Mouse (Mus musculus): ENCODE results near the gene Avpr2.
A peak's percentile ranks its signal among the peaks of the same experiment; 100 is the strongest.

The Avpr2 gene

DNA sequence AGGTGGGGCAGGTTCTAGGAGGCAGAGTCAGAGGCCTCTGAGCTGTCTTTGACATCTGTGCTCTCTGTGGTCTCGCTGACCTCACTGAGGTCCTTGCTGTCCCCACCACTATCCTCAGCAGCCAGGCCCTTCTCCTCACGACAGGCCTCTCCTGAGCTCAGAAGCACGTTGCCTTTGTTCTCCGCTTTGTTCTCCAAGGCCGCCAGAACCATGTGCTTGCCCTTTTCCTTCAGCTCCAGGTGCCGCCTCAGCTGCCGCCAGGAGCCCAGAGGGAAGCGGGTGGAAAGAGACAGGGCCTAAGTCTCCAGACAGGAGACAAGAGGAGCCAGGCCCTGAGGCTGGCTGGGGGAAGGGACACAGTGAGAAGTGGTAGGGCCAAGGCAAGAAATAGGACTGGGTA is 25.0 kb downstream of the Avpr2 start:
- DNase-seq (ENCODE audit: low spot score) = no peak

DNA sequence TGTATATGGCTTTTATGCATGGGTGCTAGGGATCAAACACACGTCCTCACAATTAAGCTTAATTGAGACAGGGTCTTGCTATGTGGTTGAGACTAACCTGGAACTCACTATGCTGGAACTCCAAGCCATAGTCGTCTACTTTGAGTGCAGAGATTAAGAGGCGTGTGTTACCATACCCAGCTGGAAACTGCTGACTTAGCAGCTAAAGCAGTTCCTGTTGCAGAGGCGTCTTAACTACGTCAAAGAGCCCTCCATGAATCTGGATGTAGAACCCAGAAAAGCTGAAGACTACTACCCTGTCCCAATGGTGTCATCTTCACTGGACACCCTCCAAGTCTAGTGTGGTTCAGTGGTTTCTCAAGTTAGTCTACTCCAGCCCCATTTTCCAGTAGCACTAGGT is 26.7 kb downstream of the Avpr2 start:
- DNase-seq (ENCODE audit: low spot score) = no peak

DNA sequence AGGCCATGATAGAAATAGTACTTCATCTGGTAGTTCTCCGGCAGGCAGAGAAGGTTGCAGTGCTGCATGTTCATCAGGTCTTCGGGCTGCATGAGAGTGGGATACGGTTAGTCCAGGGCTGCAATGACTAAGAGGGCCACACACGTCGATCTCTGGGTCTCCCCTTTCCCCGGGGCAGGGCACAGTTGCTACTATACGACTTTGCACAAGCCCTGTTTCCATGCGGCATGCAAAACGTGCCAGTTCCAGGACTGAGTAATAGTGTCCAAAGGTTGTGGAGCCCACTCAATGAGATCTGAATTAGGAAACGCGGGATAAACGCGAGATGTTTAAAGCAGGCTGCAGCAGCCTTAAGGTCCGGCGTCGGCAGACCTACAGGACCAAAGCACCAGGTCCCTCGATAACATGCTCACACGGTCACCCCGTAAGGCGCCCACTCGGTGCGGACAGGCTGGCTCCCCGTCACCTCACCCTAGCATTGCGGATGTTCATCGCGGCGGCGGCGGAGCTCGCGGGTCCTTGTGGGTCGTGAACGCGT is 29.5 kb downstream of the Avpr2 start:
- peak; percentile 45 for DNase-seq (ENCODE audit: low spot score)

DNA sequence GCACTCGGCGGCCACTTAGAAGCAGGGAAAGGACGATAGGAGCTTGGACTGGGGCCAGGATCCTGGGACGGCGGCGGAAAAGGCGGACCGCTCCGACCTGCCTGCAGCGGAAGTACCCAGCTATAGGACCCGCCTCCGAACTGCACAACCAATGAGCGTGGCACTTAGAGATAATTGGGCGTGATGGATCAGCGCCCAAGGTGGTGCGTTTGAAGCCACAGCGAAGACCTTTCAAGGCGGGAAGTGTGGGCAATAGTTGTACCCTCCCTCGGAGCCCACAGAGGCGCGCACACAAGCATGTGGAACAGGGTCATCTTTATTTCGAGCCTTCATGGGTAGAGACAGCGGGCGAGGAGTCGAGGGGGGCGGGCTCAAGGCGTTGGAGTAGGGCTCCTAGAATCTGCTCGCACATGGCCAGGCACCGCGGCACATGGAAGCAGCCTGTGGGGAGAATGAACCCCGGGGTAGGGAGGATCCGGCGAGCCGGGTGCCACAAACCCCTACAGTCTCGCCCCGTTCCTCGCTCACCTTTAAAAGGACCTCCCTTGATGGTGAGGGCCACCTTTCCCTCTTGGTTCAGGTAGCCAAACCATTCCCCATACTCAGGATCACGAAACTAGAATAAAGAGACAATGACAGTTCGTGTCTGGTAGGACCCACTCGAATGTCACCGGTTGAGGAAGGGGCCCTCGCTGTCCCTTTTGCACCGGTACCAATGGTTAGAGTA is 30.1 kb downstream of the Avpr2 start, which contains the start of the genes Arhgap4 and Naa10:
TSS of gene Arhgap4 (minus strand) at position 48 of the 727 bp plus-strand sequence.
TSS of gene Naa10 (minus strand) at position 122 of the 727 bp plus-strand sequence.
- peak; percentile 88 for DNase-seq (ENCODE audit: low spot score)

DNA sequence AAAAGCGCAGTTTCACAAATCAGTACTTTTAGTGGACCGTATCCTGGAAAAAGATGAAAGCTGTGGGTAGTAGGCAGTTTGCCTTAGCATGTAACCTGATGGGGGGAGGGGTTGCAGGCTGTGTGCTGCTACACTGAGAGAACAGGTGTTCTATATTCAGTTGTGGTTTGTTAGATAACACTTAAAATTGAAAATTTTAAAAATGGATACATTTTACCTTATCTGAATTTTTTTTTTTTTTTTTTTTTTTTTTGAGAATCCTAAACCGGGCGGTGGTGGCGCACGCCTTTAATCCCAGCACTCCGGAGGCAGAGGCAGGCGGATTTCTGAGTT is 30.6 kb downstream of the Avpr2 start:
- DNase-seq (ENCODE audit: low spot score) = no peak

DNA sequence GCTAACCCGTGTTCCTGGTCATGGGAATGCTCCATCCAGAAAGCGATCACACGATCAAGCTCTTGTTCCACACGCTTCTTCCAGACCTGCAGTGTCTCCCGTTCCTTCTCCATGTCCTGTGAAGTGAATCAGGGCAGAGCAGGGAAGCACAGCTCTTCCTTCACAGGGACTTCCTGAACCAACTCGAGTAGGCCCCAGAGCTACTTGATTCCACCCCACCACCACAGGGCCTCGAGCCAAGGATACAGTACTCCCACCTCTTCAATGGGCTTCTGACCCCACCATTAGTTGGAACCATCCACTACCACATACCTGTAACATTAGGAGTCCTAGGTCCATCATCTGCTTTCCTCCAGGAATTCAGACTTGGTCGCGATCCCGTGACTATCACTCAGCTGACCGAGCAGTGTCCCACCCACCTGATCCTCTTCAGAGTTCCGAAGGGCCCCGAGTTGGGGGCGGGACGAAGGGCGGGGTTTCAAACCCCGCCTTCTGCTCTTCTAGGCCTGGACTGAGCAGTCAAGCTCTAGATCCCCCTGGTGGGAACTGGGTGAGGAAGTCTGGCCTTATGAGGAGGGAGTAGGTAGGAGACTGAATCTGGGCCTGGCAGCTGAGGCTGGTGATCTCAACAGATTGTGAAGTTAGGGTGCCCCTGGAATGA is 38.6 kb downstream of the Avpr2 start, which contains the start of gene Renbp:
TSS of gene Renbp (minus strand) at position 449 of the 661 bp plus-strand sequence.
- peak; percentile 51 for DNase-seq (ENCODE audit: low spot score)

DNA sequence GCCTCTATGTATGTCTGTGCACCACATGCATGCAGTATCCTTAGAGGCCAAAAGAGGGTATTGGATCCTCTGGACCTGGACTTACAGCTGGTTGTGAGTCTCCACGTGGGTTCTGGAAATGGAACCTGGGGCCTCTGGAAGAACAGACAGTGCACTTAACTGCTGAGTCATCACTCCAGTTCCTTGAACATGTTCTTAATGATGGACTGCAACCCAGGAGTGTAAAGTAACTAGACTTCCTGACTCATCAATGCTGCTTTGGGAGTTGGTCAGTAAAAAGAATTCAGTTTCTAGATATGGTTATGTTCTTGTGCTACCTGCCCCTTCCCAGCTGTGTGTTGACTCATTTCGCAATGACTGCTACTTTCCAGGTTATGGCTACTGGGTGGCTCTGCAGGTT is 40.0 kb downstream of the Avpr2 start:
- DNase-seq (ENCODE audit: low spot score) = no peak

DNA sequence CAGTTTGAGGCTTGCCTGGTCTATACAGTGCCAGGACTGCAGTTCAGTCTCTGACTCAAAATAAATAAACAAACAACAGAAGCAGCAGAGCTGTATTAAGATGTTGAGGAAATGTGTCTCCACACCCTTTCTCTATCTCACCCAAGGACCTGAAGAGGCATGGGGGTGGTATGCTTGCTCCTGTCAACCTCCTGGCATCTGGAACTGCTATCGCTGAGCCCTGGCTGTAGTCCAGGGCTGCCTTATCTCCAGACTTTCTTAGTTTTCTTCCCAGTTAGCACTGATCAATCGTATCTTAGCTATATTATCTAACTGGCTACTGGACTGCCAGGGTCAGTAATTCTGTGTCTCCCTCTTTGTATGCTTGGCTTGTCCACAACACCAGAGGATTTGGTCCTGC is 50.0 kb downstream of the Avpr2 start:
- DNase-seq (ENCODE audit: low spot score) = no peak

DNA sequence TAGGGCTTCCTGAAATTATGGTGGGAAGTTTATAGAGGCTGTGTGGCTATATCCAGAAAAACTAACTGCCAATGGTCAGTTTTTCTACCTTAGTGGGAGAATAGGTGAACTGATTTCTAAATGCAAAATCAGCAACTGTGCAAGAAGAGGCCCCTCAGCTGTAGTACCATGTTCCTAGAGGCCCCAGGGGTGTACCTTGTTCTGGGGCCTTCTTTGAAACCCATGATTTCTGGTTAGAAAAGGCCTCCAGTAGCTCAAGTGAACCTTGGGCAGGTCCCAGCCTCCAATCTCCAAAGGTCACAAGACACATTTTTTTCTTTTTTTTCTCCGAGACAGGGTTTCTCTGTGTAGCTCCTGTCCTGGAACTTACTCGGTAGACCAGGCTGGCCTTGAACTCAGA is 50.4 kb downstream of the Avpr2 start:
- DNase-seq (ENCODE audit: low spot score) = no peak

All from adipocyte (in vitro differentiated cells).